Mouse (Mus musculus): ENCODE results near the gene Gabarap. TPM values are rescaled to one million over a fixed set of nuclear protein-coding genes. Genes with fewer than 3 reads are reported as not detected.

The Gabarap gene
- polyA plus RNA-seq, 1 experiment from 2014 or later = 536 TPM

DNA sequence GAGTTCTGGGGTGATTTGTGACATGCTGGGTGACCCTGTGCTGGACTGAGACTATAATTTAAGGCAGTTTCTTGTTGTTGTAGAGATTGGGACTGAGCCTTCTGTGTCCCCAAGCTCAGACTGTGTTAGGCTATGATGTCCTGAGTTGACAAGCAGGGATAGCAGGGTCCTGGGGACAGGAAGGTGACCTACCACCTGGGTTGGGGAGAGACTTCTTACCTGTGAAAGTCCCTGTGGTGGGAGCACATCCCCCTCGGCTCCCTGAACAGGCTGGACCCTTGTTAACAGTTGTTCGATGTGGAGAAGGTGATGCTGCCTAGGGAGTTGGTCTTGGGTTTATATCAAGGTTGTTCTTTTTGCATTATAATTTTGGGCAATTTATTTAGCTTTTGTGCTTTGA lies 11.5 kb downstream of the Gabarap start:
- Histone ChIP-seq H3K4me1 (replicated peaks; ENCODE audit: control insufficient read depth, insufficient read depth, low read length) (peaks cover 26% of the 10 kb centered on the region), H3K9ac (ENCODE audit: low read length) (no peak overlapping the region), H3K4me2 (ENCODE audit: low read depth, low read length) (peak overlapping the region; percentile 61), H3K27ac (ENCODE audit: low read length) (no peak overlapping the region), H3K9me3 (ENCODE audit: control insufficient read depth, low read length) (no peaks in the 10 kb centered on the region), H3K36me3 (ENCODE audit: control insufficient read depth, insufficient read depth, low read length) (peaks cover 41% of the 10 kb centered on the region), H3K4me3 (ENCODE audit: low read length) (no peak overlapping the region; the same call in 1 of the 2 replicates), H3K27me3 (ENCODE audit: control insufficient read depth, insufficient read depth, low read depth, low read length) (no peaks in the 10 kb centered on the region)
- 81% methylated on average over 2 of the region's 2 CpGs for WGBS
- no peak for ATAC-seq (ENCODE audit: low read depth)

DNA sequence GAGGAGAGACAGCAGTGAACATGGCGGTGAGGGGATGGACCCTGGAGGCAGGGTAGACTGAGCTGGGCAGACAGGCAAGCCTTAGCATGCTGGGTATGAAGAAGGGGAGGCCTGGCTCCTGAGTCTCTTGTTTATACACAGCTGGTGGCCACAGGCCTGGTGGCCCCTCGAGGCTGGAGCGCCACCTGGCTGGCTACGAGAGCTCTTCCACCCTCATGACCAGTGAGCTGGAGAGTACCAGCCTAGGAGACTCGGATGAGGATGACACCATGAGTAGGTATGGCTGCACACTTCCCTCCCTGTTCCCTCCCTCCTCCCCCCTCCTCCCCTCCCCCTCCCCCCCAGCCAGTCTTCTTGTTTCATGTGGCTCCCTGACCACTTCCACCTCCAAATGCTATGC lies 14.6 kb downstream of the Gabarap start:
- Histone ChIP-seq H3K36me3 (ENCODE audit: control insufficient read depth, insufficient read depth, low read length) (peaks cover 46% of the 10 kb centered on the region), H3K4me2 (ENCODE audit: low read depth, low read length) (no peak overlapping the region), H3K4me3 (ENCODE audit: low read length) (no peak overlapping the region), H3K27me3 (ENCODE audit: control insufficient read depth, insufficient read depth, low read depth, low read length) (no peaks in the 10 kb centered on the region), H3K9ac (ENCODE audit: low read length) (no peak overlapping the region), H3K4me1 (replicated peaks; ENCODE audit: control insufficient read depth, insufficient read depth, low read length) (peaks cover 15% of the 10 kb centered on the region), H3K9me3 (ENCODE audit: control insufficient read depth, low read length) (no peaks in the 10 kb centered on the region), H3K27ac (ENCODE audit: low read length) (no peak overlapping the region)
- 62% methylated on average over 5 of the region's 5 CpGs for whole genome bisulfite sequencing
- no peak for ATAC-seq (ENCODE audit: low read depth)

DNA sequence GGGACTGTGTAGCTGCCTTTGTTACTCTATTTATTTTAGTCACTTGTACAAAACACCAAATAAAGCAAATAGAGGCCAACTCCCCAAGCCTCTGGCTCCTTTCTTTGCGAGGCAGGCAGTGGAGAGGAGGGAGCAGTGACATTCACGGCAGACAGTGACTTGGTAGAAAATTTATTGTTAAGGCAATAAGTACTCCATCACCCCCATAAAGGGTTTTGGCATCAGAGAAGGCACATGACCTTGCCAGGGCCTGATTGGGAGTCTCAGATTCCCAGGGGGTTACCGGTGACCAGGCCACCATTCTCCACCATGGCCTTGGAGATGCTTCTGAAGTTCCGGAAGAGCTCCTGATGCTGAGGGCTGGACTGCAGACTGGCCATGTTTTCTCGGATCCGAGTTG lies 19.1 kb downstream of the Gabarap start:
- Histone ChIP-seq H3K4me1 (replicated peaks; ENCODE audit: control insufficient read depth, insufficient read depth, low read length) (peaks cover 9% of the 10 kb centered on the region), H3K4me2 (ENCODE audit: low read depth, low read length) (no peak overlapping the region), H3K4me3 (ENCODE audit: low read length) (no peak overlapping the region), H3K9me3 (ENCODE audit: control insufficient read depth, low read length) (no peaks in the 10 kb centered on the region), H3K27me3 (ENCODE audit: control insufficient read depth, insufficient read depth, low read depth, low read length) (no peaks in the 10 kb centered on the region), H3K36me3 (ENCODE audit: control insufficient read depth, insufficient read depth, low read length) (peaks cover 68% of the 10 kb centered on the region), H3K9ac (ENCODE audit: low read length) (no peak overlapping the region), H3K27ac (ENCODE audit: low read length) (no peak overlapping the region)
- no peak for ATAC-seq (ENCODE audit: low read depth)
- 81% methylated on average over 6 of the region's 6 CpGs for WGBS

GRCm38 (mm10) chr11:70010548-70010947 lies 19.6 kb downstream of the Gabarap start:
- Histone ChIP-seq H3K4me1 (replicated peaks; ENCODE audit: control insufficient read depth, insufficient read depth, low read length) (peaks cover 9% of the 10 kb centered on the region), H3K4me2 (ENCODE audit: low read depth, low read length) (no peak overlapping the region), H3K4me3 (ENCODE audit: low read length) (no peak overlapping the region), H3K9me3 (ENCODE audit: control insufficient read depth, low read length) (no peaks in the 10 kb centered on the region), H3K27me3 (ENCODE audit: control insufficient read depth, insufficient read depth, low read depth, low read length) (no peaks in the 10 kb centered on the region), H3K36me3 (ENCODE audit: control insufficient read depth, insufficient read depth, low read length) (peaks cover 65% of the 10 kb centered on the region), H3K27ac (ENCODE audit: low read length) (no peak overlapping the region), H3K9ac (ENCODE audit: low read length) (no peak overlapping the region)
- ATAC-seq (ENCODE audit: low read depth) = no peak
- 81% methylated on average over 12 of the region's 12 CpGs for WGBS

DNA sequence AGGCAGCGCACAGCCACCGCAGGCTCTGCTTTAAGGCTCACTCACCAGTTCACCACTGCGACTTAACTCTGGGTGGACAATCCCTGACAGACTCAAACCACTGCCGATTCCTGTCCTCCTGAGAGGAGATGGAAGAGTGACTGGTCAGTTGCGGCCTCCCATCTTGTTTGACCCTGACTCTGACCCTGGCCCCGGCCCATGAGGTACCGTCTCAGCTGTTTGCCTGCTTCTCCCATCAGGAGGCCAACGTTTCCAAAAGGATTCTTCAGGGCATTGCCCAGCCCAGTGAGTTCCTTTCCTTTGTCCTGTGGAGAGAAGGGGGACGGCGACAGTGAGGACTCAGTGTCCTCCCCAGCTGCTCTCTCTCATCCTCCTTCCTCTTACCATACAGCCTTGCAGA lies 20.0 kb downstream of the Gabarap start:
- Histone ChIP-seq H3K27ac (ENCODE audit: low read length) (no peak overlapping the region), H3K4me2 (ENCODE audit: low read depth, low read length) (no peak overlapping the region), H3K4me1 (replicated peaks; ENCODE audit: control insufficient read depth, insufficient read depth, low read length) (peaks cover 9% of the 10 kb centered on the region), H3K27me3 (ENCODE audit: control insufficient read depth, insufficient read depth, low read depth, low read length) (no peaks in the 10 kb centered on the region), H3K36me3 (ENCODE audit: control insufficient read depth, insufficient read depth, low read length) (peaks cover 62% of the 10 kb centered on the region), H3K4me3 (ENCODE audit: low read length) (no peak overlapping the region), H3K9me3 (ENCODE audit: control insufficient read depth, low read length) (no peaks in the 10 kb centered on the region), H3K9ac (ENCODE audit: low read length) (no peak overlapping the region)
- ATAC-seq (ENCODE audit: low read depth) = no peak
- WGBS = 85% methylated on average over 10 of the region's 10 CpGs

DNA sequence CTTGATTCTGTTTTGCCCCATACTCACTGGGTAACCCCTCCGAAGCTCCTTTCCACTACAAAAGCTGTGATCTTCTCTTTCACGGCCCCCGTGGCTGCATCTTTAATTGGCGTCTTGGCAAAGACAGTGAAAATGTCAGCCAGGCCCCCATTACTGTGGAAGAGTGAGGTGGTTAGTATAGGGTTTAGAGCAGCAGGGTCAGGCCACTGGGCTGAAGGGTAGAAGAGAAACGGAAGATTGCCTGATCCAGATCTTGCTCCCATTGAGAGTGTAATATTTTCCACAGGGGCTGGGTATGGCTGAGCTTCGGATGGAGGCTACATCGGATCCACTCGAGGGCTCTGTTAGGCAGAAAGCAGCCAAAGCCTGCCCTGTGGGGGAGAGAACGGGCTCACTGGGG lies 22.0 kb downstream of the Gabarap start:
- peaks cover 44% of the 10 kb centered on the region for H3K36me3 ChIP-seq (ENCODE audit: control insufficient read depth, insufficient read depth, low read length)
- no peak overlapping the region for H3K9ac ChIP-seq (ENCODE audit: low read length)
- H3K4me2 ChIP-seq (ENCODE audit: low read depth, low read length) = no peak overlapping the region
- H3K27me3 ChIP-seq (ENCODE audit: control insufficient read depth, insufficient read depth, low read depth, low read length) = no peaks in the 10 kb centered on the region
- H3K4me1 ChIP-seq (replicated peaks; ENCODE audit: control insufficient read depth, insufficient read depth, low read length) = peaks cover 16% of the 10 kb centered on the region
- no peak for ATAC-seq (ENCODE audit: low read depth)
- H3K9me3 ChIP-seq (ENCODE audit: control insufficient read depth, low read length) = no peaks in the 10 kb centered on the region
- H3K4me3 ChIP-seq (ENCODE audit: low read length) = no peak overlapping the region
- no peak overlapping the region for H3K27ac ChIP-seq (ENCODE audit: low read length)
- WGBS = 77% methylated on average over 9 of the region's 9 CpGs

- H3K36me3 ChIP-seq (ENCODE audit: control insufficient read depth, insufficient read depth, low read length) = peaks cover 40% of the 10 kb centered on the region
These were observed 22.5 kb downstream of the Gabarap start for GRCm38 (mm10) chr11:70013408-70013807.

DNA sequence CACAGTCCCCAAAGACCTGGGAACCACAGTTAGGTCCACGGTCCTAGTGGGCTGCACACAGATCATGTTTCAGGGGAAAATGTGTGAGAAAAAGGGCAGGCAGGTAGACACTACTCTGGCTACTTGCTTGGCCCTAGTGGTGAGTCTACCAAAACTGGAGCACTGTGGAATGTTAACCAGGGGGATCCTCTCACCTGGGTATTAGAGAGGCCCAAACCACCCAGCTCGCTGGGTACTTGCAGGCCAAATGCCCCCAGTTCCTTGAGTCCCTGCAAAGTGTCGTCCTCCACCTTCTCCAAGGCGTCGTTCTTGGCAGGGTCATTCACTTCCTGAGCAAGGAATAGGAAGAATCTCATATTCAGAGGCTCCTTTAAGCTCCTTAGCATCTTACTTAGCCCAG lies 23.1 kb downstream of the Gabarap start:
- Histone ChIP-seq H3K4me1 (replicated peaks; ENCODE audit: control insufficient read depth, insufficient read depth, low read length) (peaks cover 23% of the 10 kb centered on the region), H3K9ac (ENCODE audit: low read length) (no peak overlapping the region), H3K4me2 (ENCODE audit: low read depth, low read length) (no peak overlapping the region; the same call in 1 of the 2 replicates), H3K27ac (ENCODE audit: low read length) (no peak overlapping the region), H3K36me3 (ENCODE audit: control insufficient read depth, insufficient read depth, low read length) (peaks cover 34% of the 10 kb centered on the region), H3K4me3 (ENCODE audit: low read length) (no peak overlapping the region; the same call in 1 of the 2 replicates), H3K27me3 (ENCODE audit: control insufficient read depth, insufficient read depth, low read depth, low read length) (no peaks in the 10 kb centered on the region), H3K9me3 (ENCODE audit: control insufficient read depth, low read length) (no peaks in the 10 kb centered on the region)
- ATAC-seq (ENCODE audit: low read depth) = no peak
- 45% methylated on average over 5 of the region's 5 CpGs for WGBS

More at GRCm38 (mm10) chr11:70013408-70013807, 22.5 kb downstream of the Gabarap start:
- Histone ChIP-seq H3K27ac (ENCODE audit: low read length) (no peak overlapping the region), H3K27me3 (ENCODE audit: control insufficient read depth, insufficient read depth, low read depth, low read length) (no peaks in the 10 kb centered on the region), H3K9me3 (ENCODE audit: control insufficient read depth, low read length) (no peaks in the 10 kb centered on the region), H3K4me2 (ENCODE audit: low read depth, low read length) (no peak overlapping the region), H3K4me3 (ENCODE audit: low read length) (no peak overlapping the region), H3K4me1 (replicated peaks; ENCODE audit: control insufficient read depth, insufficient read depth, low read length) (peaks cover 18% of the 10 kb centered on the region), H3K9ac (ENCODE audit: low read length) (no peak overlapping the region)
- no peak for ATAC-seq (ENCODE audit: low read depth)
- 81% methylated on average over 3 of the region's 3 CpGs for WGBS

- no peaks in the 10 kb centered on the region for H3K27me3 ChIP-seq (ENCODE audit: control insufficient read depth, insufficient read depth, low read depth, low read length)
- peak within 1 kb of the TSS; percentile 57 for H3K27ac ChIP-seq (ENCODE audit: low read length)
- H3K9ac ChIP-seq (ENCODE audit: low read length) = peak within 1 kb of the TSS; percentile 79
- ATAC-seq (ENCODE audit: low read depth) = peak; percentile 85
- peak within 1 kb of the TSS; percentile 74 for H3K4me3 ChIP-seq (ENCODE audit: low read length)
- peaks cover 26% of the 10 kb centered on the region for H3K36me3 ChIP-seq (ENCODE audit: control insufficient read depth, insufficient read depth, low read length)
- peak within 1 kb of the TSS; percentile 89 for H3K4me2 ChIP-seq (ENCODE audit: low read depth, low read length)
- H3K9me3 ChIP-seq (ENCODE audit: control insufficient read depth, low read length) = no peaks in the 10 kb centered on the region
- WGBS = under 1% methylated on average over 35 of the region's 35 CpGs
- peaks cover 33% of the 10 kb centered on the region for H3K4me1 ChIP-seq (replicated peaks; ENCODE audit: control insufficient read depth, insufficient read depth, low read length)
These were observed 24.1 kb downstream of the Gabarap start, which contains the start of gene Acadvl for GRCm38 (mm10) chr11:70014880-70015558. TSS of gene Acadvl (minus strand) at chr11:70015411.

All from lung, embryonic 16.5 days (tissue).